Mouse (Mus musculus): ENCODE results near the gene Dysf. TPM values are rescaled to one million over a fixed set of nuclear protein-coding genes. Genes with fewer than 3 reads are reported as not detected.

Gene Dysf
- under 1 TPM; 0.09 to 0.38 TPM for total RNA-seq (2023)

GRCm38 (mm10) chr6:84008363-84009171, at the start of gene Dysf:
Gene Dysf (plus strand): TSS chr6:84008590.

Other genes with a start within 250 kb of the Dysf start
- gene Ankrd53, start 245.9 kb upstream of the Dysf start, total RNA-seq (2023) = not detected
- gene Tex261, start 232.8 kb upstream of the Dysf start, total RNA-seq (2023) = 10 to 100 TPM; 72.8 to 73.6 TPM
- gene Nagk, start 213.6 kb upstream of the Dysf start, total RNA-seq (2023) = 10 to 100 TPM in 1 of 2 experiments, 1 to 10 TPM in 1; 8.4 to 11.4 TPM
- 10 to 100 TPM; 63.0 to 66.8 TPM for gene Paip2b, start 176.8 kb upstream of the Dysf start, total RNA-seq (2023)
- 100 to 1,000 TPM; 141 to 173 TPM for gene Zfp638, start 141.5 kb upstream of the Dysf start, total RNA-seq (2023)

Data from T-cell, adult 66 days (primary cell).